Mouse (Mus musculus): ENCODE results near the gene Bst2. TPM values are rescaled to one million over a fixed set of nuclear protein-coding genes. Genes with fewer than 3 reads are reported as not detected.

Gene Bst2
- polyA plus RNA-seq, 2 experiments from 2014 or later = 75.3 to 150 TPM

DNA sequence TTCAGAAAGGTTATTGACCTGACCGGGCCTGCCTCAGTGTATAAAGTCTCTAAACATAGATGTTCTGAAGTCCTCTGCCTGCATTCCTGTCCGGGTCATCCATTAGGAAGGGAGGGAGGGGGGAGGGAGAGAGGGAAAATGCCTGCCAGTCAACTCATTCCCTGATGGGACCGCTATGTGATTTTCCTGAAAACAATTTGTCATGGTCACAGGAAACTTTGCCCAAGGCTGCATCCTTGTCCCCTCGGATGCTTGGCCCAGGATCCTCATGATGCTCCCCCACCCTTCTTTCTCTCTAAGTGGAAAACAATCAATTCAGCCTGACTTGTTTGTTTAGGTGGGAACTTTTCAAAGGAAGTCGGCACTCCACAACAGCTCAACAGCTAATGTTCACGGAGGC lies 20.5 kb downstream of the Bst2 start:
- no peak for ATAC-seq

DNA sequence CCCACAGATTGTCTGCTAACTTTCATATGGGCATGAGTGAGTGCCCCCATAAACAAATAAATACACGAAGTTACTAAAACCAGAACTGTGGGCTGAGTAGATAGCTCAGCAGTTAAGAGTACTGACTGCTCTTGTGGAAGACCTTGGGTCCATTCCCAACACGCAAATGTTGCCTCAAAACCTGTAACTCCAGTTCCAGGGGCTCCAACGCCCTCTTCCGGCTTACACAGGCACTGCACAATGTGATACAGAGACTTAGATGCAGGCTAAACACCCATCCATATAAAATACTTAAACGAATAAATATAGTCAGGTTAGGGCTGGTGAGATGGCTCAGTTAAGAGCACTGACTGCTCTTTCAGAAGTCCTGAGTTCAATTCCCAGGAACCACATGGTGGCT lies 22.2 kb downstream of the Bst2 start:
- no peak for ATAC-seq

DNA sequence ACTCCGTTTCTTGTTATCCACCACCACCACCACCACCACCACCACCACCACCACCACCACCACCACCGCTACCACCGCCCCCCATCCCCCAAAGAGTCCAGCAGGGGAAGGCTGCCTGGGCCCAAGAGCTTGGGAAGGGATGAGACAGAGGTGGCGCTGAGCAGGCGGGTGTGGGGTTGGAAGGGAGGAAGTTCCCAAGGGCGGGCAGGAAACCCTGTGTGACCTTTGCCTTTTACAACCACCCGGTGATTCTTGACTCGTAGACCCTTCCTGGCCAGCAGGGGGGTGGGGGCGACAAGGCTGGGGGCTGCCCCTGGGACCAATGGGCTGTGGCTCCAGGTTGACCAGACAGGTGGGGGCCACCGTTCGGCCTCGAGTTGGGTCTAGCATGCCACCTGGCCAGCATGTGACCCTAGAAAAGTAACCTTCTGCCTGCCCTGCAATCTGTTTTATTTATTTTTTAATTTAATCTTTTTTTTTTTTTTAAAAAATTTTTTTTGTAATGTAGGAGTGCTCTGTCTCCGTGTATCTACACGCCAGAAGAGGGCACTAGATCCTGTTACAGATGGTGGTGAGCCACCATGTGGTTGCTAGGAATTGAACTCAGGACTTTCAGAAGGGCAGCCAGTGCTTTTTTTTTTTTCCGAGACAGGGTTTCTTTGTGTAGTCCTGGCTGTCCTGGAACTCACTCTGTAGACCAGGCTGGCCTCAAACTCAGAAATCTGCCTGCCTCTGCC lies 24.1 kb downstream of the Bst2 start:
- no peak for ATAC-seq

DNA sequence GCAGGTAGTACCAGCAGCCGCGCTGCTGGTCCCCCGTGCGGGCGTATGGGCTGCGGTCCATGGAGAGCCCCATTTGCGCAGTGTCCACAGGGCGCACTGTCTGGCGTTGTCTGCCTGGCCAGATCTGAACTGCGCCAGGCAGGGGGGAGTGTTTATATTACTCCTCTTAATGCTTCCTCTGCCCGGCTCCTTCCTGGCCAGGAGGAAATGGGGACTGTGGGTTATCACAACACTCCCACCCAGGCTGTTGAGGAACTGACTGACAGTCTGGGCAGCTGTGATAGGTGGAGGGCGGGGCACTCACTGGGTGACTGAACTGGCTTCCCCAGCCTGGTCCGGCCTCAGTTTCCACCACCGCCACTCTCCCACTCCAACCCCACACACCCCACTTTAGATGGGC lies 25.6 kb downstream of the Bst2 start, which contains the start of gene Plvap:
TSS of gene Plvap (minus strand) at position 109 of the 400 bp plus-strand sequence.
- no peak for ATAC-seq

DNA sequence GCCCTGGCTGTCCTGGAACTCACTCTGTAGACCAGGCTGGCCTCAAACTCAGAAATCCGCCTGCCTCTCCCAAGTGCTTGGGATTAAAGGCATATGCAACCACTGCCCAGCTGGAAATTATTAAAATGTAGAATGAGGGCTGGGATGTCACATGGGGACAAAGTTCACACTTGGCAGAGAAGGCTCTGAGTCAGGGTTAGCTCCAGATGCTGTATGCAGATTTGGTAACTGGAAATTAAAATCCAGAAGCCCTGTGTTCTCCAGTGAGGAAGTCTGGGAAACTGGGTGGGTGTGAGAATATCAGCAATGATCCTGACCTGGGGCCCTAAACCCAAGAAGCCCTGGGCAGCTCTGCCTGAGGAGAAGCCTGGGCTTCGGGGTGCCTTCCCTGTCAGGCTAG lies 27.9 kb downstream of the Bst2 start:
- ATAC-seq = no peak

DNA sequence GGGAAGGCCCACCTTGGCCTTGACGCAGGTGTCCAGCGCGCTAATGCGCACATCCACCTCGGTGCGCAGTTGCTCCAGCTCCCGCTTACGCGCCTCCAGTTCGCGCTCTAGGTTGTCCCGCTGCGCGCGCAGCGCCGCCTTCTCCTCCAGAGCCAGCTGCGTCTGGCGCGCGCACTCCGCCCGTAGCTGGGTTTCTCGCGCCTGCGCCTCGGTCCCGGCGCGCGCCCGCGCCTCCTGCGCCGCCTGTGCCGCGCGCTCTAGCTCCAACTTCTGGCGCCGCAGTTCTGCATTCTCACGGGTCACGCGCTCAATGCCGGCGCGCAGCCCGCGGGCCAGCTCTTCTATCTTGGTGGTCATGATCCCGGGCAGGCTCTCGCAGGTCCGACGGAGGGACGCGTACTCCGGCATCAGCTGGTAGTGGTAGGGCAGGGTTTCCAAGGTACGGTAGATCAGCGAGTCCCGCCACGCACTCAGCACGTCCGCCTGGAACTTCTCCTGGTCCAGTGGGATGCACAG lies 29.6 kb downstream of the Bst2 start:
- no peak for ATAC-seq

DNA sequence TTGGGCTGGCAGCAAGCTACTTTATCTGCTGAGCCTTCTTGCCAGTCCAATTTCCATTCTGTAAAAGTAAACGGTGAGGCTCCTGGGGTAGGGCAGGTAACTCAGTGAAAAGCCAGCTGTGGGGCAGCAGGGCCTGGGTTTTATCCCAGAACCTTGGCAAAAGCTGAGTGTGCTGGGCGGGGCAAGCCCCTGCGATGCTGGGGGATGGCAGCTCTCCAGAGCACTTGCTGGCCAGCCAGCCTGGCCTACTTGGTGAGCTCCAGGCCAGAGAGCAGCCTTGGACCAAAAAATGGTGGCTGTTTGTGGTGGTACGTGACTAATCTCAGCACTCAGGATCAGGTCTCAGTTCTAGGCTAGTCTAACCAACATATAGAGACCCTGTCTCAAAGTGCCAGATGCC lies 31.3 kb downstream of the Bst2 start:
- ATAC-seq = no peak

DNA sequence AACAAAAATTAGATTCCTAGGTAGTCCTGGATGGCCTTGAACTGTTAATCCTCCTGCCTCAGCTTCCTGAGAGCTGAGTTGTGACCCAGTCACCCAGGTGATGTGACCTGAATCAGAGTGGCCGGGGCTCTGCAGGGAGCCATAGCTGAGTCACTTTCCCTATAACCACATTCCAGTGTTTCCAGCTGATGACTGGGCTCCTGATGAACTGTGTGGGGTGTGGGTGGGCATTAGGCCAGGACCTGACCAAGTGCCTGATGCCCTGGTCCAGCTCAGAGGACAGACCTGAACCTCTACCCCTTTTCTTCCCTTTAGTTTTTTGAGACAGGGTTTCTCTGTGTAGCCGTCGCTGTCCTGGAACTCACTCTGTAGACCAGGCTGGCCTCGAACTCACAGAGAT lies 31.9 kb downstream of the Bst2 start:
- ATAC-seq = no peak

DNA sequence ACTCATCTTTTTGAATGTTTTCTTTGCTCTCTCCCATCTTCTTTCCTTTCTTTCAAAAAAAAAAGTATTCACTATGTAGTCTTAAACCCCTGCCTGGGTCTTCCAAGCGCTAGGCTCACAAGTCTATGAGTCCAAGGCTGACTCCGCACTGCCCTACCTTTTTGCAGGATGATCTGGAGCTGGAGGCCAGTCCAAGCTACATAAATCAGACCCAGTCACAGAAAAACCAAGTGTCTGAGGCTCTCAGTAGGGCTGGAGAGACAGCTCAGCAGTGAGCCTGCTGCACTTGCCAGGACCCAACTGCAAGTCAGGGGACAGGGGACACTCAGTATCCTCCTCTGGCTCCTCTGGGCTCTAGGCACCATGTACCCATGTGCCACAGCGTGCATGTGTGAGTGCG lies 32.9 kb downstream of the Bst2 start:
- no peak for ATAC-seq

DNA sequence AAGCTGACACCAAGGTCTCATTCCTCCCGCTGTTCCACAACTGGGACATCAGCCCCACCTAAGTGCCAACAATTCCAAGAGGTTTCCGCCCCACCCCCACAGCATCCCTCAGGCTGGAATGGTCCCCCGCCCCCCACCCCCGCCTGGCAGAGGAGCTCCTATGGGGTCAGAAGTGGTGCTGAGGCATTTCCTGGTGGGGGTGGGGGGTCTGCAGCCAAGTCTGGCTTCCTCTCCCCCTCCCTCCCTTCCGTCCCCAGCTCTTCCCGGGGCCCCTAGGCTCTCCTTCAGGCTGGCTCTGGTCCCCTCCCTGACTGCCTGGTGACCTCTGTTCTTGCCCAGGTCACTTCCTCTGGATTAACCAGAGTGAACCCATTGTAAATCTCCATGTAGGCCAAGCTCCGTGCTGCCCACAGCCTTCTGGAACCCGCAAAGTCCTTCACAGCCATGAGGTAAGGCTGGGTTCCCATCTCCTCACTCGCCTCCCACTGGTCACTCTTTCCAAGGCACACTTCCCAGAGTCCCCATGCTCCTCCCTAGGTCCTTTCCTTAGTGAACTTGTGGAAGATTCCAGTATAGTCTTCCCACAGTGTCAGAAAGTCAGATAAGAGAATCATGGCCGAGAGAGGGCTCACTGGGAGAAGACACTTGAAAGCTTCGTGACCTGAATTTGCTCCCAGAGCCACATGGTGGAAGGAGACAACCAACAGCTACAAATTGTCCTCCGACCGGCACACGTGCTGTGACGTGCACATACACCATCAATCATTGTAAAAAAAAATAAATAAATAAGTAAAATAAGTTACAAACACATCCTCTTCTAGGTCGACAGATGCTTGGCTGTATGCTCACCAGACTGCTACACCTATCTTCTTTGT lies 38.2 kb downstream of the Bst2 start:
- no peak for ATAC-seq

DNA sequence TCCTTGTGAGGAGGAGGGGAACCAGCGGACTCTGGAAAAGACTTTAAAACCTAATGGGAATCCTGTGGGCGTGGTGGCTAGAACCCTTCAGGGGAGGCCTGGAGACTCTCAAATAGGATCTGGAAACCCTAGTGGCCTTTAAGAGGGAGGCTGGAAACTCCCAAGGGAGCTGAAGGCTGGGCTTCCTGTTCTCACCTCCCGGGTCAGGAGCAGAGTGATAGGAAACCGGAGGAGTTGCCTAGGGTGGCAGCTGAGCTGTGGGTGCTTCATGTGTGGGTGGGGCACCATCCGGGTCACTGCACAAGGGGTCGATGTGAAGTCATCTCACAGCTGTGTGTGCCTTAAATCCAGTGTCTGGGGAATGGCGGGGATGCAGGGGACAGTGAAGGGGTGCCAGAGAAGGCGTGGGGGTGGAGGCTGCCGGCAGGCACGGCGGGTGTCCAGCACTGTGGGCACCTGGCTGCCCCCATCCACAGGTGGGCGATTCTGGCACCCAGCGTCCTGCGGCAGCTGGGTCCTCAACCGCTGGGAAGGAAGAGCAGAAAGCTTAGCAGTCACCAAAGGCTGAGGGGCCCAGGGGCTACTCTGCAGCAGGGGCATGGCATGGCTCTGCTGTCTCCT lies 39.3 kb downstream of the Bst2 start:
- ATAC-seq = no peak

DNA sequence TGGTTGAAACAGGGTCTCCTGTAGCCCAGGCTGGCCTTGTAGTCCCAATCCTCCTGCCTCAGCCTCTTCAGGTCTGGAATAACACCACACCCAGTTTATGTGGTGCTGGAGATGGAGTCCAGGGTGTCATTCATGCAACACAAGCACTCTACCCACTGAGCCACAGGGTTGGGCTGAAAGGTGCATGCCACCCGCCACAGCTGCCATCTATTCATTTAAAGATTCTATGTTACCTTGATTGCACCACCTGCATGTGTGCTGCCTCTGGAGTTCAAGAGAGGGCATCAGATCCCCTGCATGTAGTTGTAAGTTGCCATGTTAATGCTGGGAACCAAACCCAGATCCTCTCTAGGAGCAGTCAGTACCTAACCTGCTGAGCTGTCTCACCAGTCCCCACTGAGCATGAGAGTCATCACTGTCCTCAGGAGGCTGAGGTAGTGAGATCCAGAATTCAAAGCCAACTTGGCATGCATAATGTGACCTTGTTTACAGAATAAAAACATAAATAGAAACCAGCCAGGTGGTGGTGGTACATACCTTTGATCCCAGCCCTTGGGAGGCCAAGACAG lies 40.1 kb downstream of the Bst2 start:
- no peak for ATAC-seq

DNA sequence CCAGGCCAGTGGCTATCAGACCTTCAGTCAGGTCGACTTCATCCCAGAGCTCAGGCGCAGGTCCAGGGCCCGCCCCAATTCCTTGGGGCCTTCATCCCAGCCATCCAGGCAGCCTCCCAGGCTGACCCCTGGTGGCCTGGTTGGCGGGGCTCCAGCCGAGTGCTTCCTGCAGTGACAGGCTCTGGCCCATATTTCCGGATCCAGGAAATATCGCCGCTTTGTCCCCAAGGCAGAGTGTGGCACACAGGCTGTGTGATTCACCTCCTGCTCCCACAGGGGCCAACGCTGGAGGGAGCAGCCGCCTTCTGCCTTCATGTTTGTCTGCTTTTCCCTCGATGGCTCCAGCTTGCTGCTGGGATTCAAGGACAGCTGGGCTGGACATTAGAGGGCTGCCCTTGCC lies 40.8 kb downstream of the Bst2 start:
- no peak for ATAC-seq

DNA sequence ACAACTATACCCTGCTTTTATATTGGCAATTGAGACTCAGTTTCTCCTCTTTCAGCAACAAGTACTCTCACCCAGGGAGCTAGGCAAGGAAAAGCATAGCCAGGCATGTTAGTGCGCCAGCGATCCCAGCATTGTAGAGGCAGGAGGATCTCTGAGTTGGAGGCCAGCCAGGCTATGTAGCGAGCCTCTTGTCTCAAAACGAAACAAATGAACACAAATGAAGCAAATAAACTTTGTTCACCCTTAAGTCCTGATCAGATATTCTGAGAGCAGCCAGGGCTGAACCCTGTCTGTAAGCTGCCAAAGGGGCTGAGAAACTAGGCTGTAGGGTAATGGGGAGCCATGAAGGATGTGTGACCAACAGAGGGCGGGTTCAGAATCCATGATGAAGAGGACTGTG lies 41.4 kb downstream of the Bst2 start:
- ATAC-seq = no peak

DNA sequence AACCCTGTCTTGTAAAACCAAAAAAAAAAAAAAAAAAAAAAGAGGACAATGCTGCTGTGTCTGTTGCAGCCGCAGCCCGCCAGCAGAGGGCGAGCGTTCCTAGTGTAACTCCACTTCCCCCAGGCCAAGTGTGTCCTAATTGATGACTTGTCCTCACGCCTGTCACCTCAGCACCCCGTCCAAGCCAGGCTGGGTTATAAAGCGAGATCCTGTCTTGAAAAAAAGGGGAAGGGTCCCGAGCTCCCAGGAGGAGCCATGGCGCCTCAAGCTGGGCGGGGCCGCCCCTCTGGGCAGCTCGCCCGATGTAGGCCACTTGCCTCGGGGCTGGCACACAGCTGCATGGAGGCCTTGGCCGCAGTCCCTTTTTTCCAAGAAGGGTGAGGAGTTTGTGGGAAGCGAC lies 42.2 kb downstream of the Bst2 start:
- ATAC-seq = peak; percentile 57

DNA sequence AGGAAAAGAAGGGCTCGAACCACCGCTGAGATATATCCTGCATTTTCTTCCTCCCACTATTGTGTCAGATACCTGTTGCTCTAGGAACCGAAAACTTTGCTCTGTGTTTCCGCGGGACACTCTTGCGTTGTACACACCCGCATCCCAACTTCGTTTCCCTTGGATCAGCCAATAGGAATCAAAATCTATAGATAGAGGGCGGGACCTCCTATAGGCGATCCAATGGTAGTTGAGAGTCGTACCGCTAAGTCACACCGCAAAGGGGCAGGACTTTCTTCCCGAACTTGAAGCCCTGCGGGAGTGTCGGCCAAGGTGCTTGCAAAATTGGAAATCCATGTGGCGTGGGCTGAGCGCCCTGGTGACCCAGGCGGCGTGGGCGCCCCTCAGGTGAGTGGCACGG lies 48.8 kb downstream of the Bst2 start:
- ATAC-seq = peak; percentile 91

DNA sequence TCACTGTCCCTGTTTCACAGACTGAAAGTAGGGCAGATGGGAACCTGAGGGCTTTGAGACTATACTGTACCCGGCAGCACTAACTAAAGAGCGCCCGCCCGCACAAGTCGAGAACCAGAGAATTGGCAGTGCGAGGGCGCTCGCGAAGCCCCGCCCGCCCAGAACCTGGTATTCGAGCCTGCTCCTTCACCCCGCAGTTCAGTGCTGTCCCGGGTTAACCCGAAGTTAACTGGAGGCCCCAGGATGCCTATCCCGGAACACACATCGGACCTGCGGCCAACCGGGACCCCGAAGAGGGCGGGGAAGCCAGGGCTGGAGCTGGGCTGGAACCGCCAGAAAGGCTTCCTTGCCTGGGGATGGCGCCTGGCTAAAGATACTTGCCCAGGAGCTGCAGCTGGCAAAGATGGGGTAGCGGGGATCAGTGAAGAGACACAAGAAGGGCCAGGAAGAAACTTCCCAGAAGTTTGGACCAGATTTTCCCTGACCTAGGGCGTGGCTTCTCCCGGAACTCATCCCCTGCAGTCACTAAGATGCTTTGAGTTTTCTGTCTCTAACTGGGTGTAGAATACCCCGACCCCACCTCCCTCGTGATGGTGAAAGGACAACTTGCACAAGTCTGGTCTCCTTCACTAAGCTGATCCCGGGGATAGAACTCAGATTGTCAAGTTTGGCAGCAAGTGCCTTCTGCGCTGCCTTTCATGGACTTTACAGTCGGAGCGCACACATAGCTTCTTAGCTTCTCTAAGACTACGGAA lies 49.4 kb downstream of the Bst2 start, which contains the start of gene Gtpbp3:
TSS of gene Gtpbp3 (plus strand) at position 413 of the 755 bp plus-strand sequence.
- peak; percentile 44 for ATAC-seq

DNA sequence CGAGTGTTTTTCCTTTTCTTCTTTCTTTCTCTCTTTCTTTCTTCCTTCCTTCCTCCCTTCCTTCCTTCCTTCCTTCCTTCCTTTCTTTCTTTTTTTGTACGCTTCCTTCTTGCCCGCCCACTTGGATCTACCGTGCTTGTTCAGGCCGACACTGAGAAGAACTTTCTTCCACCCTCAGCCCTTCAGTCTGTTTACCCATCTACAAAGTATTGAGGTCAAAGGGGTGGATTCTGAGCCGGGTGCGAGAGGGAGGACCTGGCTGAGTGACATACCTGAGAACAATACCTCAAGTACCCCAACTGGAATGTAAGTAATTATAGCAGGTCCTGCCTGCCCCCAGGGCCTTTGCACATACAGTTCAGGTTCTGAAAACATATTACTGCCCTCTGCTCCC lies 51.1 kb downstream of the Bst2 start:
- ATAC-seq = no peak

DNA sequence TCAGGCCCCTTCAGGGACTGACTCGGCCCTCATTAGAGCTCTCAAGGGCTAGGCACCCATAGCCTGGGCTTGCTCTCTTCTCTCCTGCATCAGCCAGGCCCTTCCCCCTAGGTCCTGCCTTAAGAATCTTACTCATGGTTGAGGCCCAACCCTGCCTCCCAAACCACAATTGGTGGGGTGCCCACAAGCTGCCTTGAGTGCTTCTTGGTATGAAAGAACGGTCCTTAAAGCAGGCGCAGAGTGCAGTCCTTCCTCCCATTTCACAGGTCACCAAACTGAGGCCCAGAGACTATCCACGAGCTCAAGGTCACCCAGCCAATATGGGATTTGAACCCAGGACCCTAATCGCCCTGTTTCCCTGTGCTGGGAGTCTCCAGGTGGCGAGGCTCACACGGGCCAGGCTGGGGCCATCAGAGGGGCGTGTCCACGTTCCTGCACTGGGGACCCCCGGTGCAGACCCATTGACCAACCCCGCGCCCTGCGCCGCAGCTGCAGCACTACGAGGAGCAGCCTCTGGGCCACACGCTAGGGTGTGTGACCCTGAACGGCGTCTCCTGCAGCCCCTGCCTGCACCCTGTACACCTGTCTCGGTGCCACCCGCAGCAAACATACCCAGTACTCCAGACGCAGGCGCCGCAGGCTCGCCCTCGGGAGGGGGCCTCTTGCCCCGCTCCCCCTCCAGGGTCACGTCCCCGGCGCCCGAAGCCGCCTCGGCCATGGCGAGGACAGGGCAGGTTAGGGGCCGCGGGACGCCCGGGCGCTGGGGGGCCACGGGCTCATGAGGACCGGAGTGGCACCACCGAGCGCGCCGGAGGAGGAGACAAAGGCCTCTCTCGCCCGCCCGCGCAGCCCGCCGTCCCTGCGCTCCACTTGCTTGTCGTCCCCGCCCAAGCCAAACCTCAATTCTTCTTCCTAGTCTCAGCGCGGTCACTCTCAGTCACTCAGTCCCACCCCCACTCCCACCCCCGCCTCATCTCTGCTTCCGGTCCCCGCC lies 51.8 kb downstream of the Bst2 start, which contains the start of gene Ano8:
TSS of gene Ano8 (minus strand) at position 822 of the 994 bp plus-strand sequence.
- peak; percentile 62 for ATAC-seq

DNA sequence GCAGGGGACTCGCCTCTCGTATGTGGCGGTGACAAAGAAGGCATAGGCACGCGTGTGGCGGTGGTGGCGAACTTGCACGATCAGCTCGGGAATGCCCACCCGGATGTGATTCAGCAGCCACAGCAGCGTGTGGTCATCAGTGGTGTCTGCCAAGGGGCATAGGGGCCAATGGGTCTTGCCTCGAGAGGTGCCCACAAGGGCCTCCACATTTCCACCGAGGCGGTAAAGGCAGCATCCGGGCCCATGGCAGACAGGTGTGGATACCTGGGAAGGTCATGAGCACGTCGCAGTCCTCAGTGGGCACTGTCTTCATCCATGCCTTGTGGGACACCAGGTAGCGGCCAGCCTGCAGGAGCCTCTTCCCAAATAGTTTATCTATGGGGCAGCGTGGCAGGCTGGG lies 52.5 kb downstream of the Bst2 start:
- no peak for ATAC-seq

Measured in CD4-positive, CD25-positive, alpha-beta regulatory T cell, adult 4 months (primary cell).